Mouse (Mus musculus) thymus, adult 2 months (tissue): Measurements from ENCODE around the gene Ism2. TPM values are rescaled to one million over a fixed set of nuclear protein-coding genes. Genes with fewer than 3 reads are reported as not detected.
"Not testable (repeated sequence)": the region's sequence is repeated elsewhere in the genome, so short reads cannot be mapped to it uniquely, and the experiment has no call there.

Experiments
- DNase-seq: peaks from one replicate; pipeline ENCODE4 v3.0.0; 2021
- H3K27ac ChIP-seq: fragments of 200-500 bp; 2 replicates; pipeline ENCODE4 v1.5.1; 2012; ENCODE audit warnings: low read length, control low read depth; ENCODE audit not compliant: control insufficient read depth, insufficient read depth
- H3K27me3 ChIP-seq: fragments of 200-500 bp; 2 replicates; pipeline ENCODE4 v1.6.1; 2012; ENCODE audit warnings: mild to moderate bottlenecking, low read length, moderate library complexity, mixed read lengths; ENCODE audit not compliant: control insufficient read depth, insufficient read depth
- H3K36me3 ChIP-seq: fragments of 200-500 bp; 2 replicates; pipeline ENCODE4 v1.6.1; 2012; ENCODE audit warnings: mild to moderate bottlenecking, low read length, moderate library complexity; ENCODE audit not compliant: control insufficient read depth, insufficient read depth
- H3K4me1 ChIP-seq: fragments of 200-500 bp; replicated peaks from 2 replicates; pipeline ENCODE4 v1.6.1; 2012; ENCODE audit warnings: low read length; ENCODE audit not compliant: control insufficient read depth, insufficient read depth
- H3K4me3 ChIP-seq: fragments of 200-500 bp; 2 replicates; pipeline ENCODE4 v1.5.1; 2012; ENCODE audit warnings: mild to moderate bottlenecking, low read length, control low read depth, moderate library complexity; ENCODE audit not compliant: control insufficient read depth, insufficient read depth
- CTCF ChIP-seq: fragments of 200-500 bp; IDR thresholded peaks from 2 replicates; pipeline ENCODE4 v1.5.1; 2012; ENCODE audit warnings: mild to moderate bottlenecking, control low read depth, low read length, moderate library complexity, borderline replicate concordance; ENCODE audit not compliant: control insufficient read depth, poor library complexity, insufficient read depth; ENCODE audit errors: extremely low read depth
- POLR2A ChIP-seq: fragments of 200-500 bp; IDR thresholded peaks from 2 replicates; pipeline ENCODE4 v1.6.1; 2012; ENCODE audit warnings: mild to moderate bottlenecking, low read length, control low read depth, moderate library complexity; ENCODE audit not compliant: control insufficient read depth, poor library complexity, insufficient read depth; ENCODE audit errors: extremely low read depth
- WGBS: fragments of 180-500 bp; shearing (Covaris S2); methylation state at CpG from one replicate; pipeline ENCODE4 v1.1.7; 2018; 5-methylcytosine and 5-hydroxymethylcytosine counted together
- polyA plus RNA-seq: library from polyadenylated mRNA; depleted of rRNA; stranded (reverse); fragments of >200 nt; gene quantifications from 2 replicates; pipeline ENCODE4 v1.2.3, GENCODE M21; 2012

Gene Ism2
- polyA plus RNA-seq, 1 experiment: 0.05 TPM

- Histone ChIP-seq H3K36me3 (peaks cover 10% of the 10 kb centered on the region; the same call in 1 of the 2 replicates), H3K27me3 (no peaks in the 10 kb centered on the region), H3K4me1 (no peaks in the 10 kb centered on the region), H3K27ac (no peak overlapping the region), H3K4me3 (no peak overlapping the region)
- WGBS: 94% methylated on average over 3 of the region's 3 CpGs
- no peak for DNase-seq
- TF ChIP-seq CTCF (no peak), POLR2A (no peak)
Measured at GRCm38 (mm10) chr12:87325452-87325851, 25.9 kb upstream of the Ism2 start.

- 94% methylated on average over 3 of the region's 3 CpGs for WGBS
- no peaks in the 10 kb centered on the region for H3K36me3 ChIP-seq
Measured at GRCm38 (mm10) chr12:87319229-87319628, 19.7 kb upstream of the Ism2 start.

GRCm38 (mm10) chr12:87317951-87318350, 18.4 kb upstream of the Ism2 start:
- DNase-seq: no peak
- H3K36me3 ChIP-seq: no peaks in the 10 kb centered on the region
- no peak for TF ChIP-seq CTCF
- TF ChIP-seq POLR2A: no peak
- H3K27ac ChIP-seq: no peak overlapping the region
- H3K27me3 ChIP-seq: no peaks in the 10 kb centered on the region
- H3K4me3 ChIP-seq: no peak overlapping the region
- WGBS: 97% methylated on average over 1 of the region's 1 CpGs
- no peaks in the 10 kb centered on the region for H3K4me1 ChIP-seq

More at GRCm38 (mm10) chr12:87319229-87319628, 19.7 kb upstream of the Ism2 start:
- H3K4me1 ChIP-seq: no peaks in the 10 kb centered on the region
- no peak for DNase-seq
- H3K27ac ChIP-seq: no peak overlapping the region
- TF ChIP-seq CTCF (no peak), POLR2A (no peak)
- H3K27me3 ChIP-seq: no peaks in the 10 kb centered on the region
- H3K4me3 ChIP-seq: no peak overlapping the region

GRCm38 (mm10) chr12:87313098-87313497, 13.6 kb upstream of the Ism2 start:
- WGBS: 94% methylated on average over 2 of the region's 2 CpGs

GRCm38 (mm10) chr12:87306584-87306844, 7.0 kb upstream of the Ism2 start:
- 88% methylated on average over 4 of the region's 4 CpGs for WGBS

More at GRCm38 (mm10) chr12:87313098-87313497, 13.6 kb upstream of the Ism2 start:
- H3K4me3 ChIP-seq: no peak overlapping the region
- DNase-seq: no peak
- peaks cover 18% of the 10 kb centered on the region for H3K36me3 ChIP-seq
- H3K27me3 ChIP-seq: no peaks in the 10 kb centered on the region
- H3K27ac ChIP-seq: no peak overlapping the region
- no peak for TF ChIP-seq POLR2A
- TF ChIP-seq CTCF: no peak
- no peaks in the 10 kb centered on the region for H3K4me1 ChIP-seq

GRCm38 (mm10) chr12:87305767-87306583, 6.5 kb upstream of the Ism2 start:
- DNase-seq: no peak
- Histone ChIP-seq H3K36me3 (peaks cover 18% of the 10 kb centered on the region), H3K4me1 (no peaks in the 10 kb centered on the region), H3K27ac (no peak overlapping the region), H3K4me3 (no peak overlapping the region), H3K27me3 (no peaks in the 10 kb centered on the region)
- WGBS: 71% methylated on average over 13 of the region's 13 CpGs
- TF ChIP-seq POLR2A: no peak
- TF ChIP-seq CTCF: no peak

More at GRCm38 (mm10) chr12:87306584-87306844, 7.0 kb upstream of the Ism2 start:
- H3K4me1 ChIP-seq, H3K27ac ChIP-seq, H3K4me3 ChIP-seq, H3K27me3 ChIP-seq, DNase-seq: not testable (repeated sequence)
- H3K36me3 ChIP-seq: peaks cover 18% of the 10 kb centered on the region

- Histone ChIP-seq H3K4me3 (no peak overlapping the region), H3K4me1 (peaks cover 16% of the 10 kb centered on the region), H3K27me3 (peaks cover 11% of the 10 kb centered on the region), H3K27ac (no peak overlapping the region), H3K36me3 (no peaks in the 10 kb centered on the region)
- WGBS: 73% methylated on average over 4 of the region's 4 CpGs
- DNase-seq: no peak
- TF ChIP-seq POLR2A (no peak), CTCF (no peak)
Measured at GRCm38 (mm10) chr12:87301189-87301588, 1.7 kb upstream of the Ism2 start.

- H3K4me1 ChIP-seq: peaks cover 16% of the 10 kb centered on the region
- 6% methylated on average over 9 of the region's 9 CpGs for WGBS
- DNase-seq: no peak
- no peaks in the 10 kb centered on the region for H3K36me3 ChIP-seq
- H3K27ac ChIP-seq: no peak overlapping the region; the same call in 1 of the 2 replicates
- peaks cover 11% of the 10 kb centered on the region for H3K27me3 ChIP-seq
- TF ChIP-seq CTCF (no peak), POLR2A (no peak)
- peak overlapping the region; percentile 47 for H3K4me3 ChIP-seq
Measured at GRCm38 (mm10) chr12:87300441-87300690, 861 bp upstream of the Ism2 start.
